Mouse (Mus musculus) heart, embryonic 14.5 days (tissue): ENCODE data around the gene Zfp112. TPM values are rescaled to one million over a fixed set of nuclear protein-coding genes. Genes with fewer than 3 reads are reported as not detected.

Experiments used
- ATAC-seq: fragments of 200-750 bp; cut with Nextera tagmentation; 2 replicates; pipeline ENCODE4 v1.8.0; 2017; ENCODE audit warnings: low read depth, moderate TSS enrichment; ENCODE audit not compliant: insufficient number of reproducible peaks, insufficient read depth, low FRiP score
- H3K27ac ChIP-seq, 2 experiments: fragments of 200-500 bp in 1 of 2; fragments of 300-500 bp in 1 of 2; sonication (generic) in 1 of 2; replicated peaks in 1 of 2; 2 replicates each; pipeline ENCODE4 v1.5.1; 2012 to 2014; ENCODE audit warnings: low read depth in 2 of 2, low read length in 2 of 2, control low read depth in 1 of 2, mild to moderate bottlenecking in 1 of 2, mixed read lengths in 1 of 2; ENCODE audit not compliant: control insufficient read depth in 1 of 2, insufficient read depth in 1 of 2
- H3K27me3 ChIP-seq: fragments of 300-500 bp; sonication (generic); 2 replicates; pipeline ENCODE4 v1.6.1; 2014; ENCODE audit warnings: mild to moderate bottlenecking, low read length, control low read depth; ENCODE audit not compliant: control insufficient read depth, insufficient read depth
- H3K36me3 ChIP-seq: fragments of 300-500 bp; sonication (generic); 2 replicates; pipeline ENCODE4 v1.6.1; 2014; ENCODE audit warnings: mild to moderate bottlenecking, control low read depth, low read length, mixed read lengths; ENCODE audit not compliant: control insufficient read depth, insufficient read depth
- H3K4me1 ChIP-seq, 2 experiments: fragments of 200-500 bp in 1 of 2; fragments of 300-500 bp in 1 of 2; sonication (generic) in 1 of 2; 2 replicates each; pipeline ENCODE4 v1.6.1; 2012 to 2014; ENCODE audit warnings: low read length in 2 of 2, control low read depth in 1 of 2, mixed read lengths in 1 of 2; ENCODE audit not compliant: control insufficient read depth in 2 of 2, insufficient read depth in 2 of 2
- H3K4me2 ChIP-seq: fragments of 300-500 bp; sonication (generic); 2 replicates; pipeline ENCODE4 v1.6.1; 2014; ENCODE audit warnings: mild to moderate bottlenecking, low read length
- H3K4me3 ChIP-seq, 2 experiments: fragments of 200-500 bp in 1 of 2; fragments of 300-500 bp in 1 of 2; sonication (generic) in 1 of 2; 2 replicates each; pipeline ENCODE4 v1.5.1; 2012 to 2014; ENCODE audit warnings: low read length in 2 of 2, mild to moderate bottlenecking in 2 of 2, control low read depth in 1 of 2, low read depth in 1 of 2, moderate library complexity in 1 of 2; ENCODE audit not compliant: control insufficient read depth in 1 of 2, insufficient read depth in 1 of 2
- H3K9ac ChIP-seq: fragments of 300-500 bp; sonication (generic); 2 replicates; pipeline ENCODE4 v1.6.1; 2014; ENCODE audit warnings: mild to moderate bottlenecking, low read length
- H3K9me3 ChIP-seq: fragments of 300-500 bp; sonication (generic); 2 replicates; pipeline ENCODE4 v1.6.1; 2016; ENCODE audit warnings: low read length, control low read depth; ENCODE audit not compliant: control insufficient read depth
- WGBS: fragments of 180-500 bp; shearing (Covaris S2); extraction: QIAGEN DNeasy Blood & Tissue Kit; methylation state at CpG from one replicate; pipeline ENCODE4 v1.1.7; 2014; 5-methylcytosine and 5-hydroxymethylcytosine counted together
- polyA plus RNA-seq: library from polyadenylated mRNA; unstranded; fragments of >200 nt; fragmentation: Nextera tagmentation; extraction: Ambion mirVana; gene quantifications from 2 replicates; pipeline ENCODE4 v1.2.1, GENCODE M21; 2014

Gene Zfp112
- polyA plus RNA-seq, 1 experiment from 2014 or later: 5.3 TPM

DNA sequence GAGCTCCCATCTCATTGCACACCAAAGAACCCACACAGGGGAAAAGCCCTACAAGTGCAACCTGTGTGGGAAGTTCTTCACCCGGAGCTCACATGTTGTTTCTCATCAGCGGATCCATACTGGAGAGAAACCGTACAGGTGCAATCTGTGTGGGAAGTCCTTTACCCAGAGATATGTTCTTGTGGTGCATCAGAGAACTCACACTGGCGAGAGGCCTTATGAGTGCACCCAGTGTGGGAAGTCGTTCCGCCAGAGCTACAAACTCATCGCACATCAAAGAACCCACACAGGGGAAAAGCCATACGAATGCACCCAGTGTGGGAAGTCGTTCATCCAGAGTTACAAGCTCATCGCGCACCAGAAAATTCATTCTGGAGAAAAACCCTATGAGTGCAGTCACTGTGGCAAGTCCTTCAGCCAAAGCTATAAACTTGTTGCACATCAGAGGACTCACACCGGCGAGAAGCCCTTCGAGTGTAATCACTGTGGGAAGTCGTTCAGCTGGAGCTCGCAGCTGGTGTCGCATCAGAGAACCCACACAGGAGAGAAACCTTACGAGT lies 6.9 kb upstream of the Zfp112 start:
- no peak for ATAC-seq
- H3K4me1 ChIP-seq: no peaks in the 10 kb centered on the region
- 91% methylated on average over 18 of the region's 18 CpGs for WGBS

DNA sequence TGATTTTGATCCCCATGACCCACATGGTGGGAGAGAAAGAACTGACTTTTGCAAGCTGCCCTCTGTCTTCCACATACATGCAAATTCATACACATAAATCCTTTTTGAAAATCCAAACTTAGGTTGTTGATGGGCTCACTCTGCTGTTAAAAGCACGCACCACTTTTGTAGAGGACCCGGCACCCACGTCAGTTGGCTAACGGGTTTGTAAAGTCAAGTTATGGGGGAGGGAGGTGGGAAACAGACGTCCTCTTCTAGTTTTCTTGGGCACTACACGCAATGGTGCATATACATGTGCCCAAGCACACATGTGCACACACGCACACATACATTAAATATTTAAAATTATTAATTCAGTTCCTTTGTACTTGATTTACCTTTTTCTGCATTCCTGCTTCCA lies 1.3 kb upstream of the Zfp112 start:
- no peaks in the 10 kb centered on the region for H3K27me3 ChIP-seq
- no peak for ATAC-seq
- 91% methylated on average over 7 of the region's 7 CpGs for WGBS

More for the DNA sequence above, 6.9 kb upstream of the Zfp112 start:
- Histone ChIP-seq H3K27ac (no peak overlapping the region), H3K36me3 (peaks cover 85% of the 10 kb centered on the region), H3K9ac (no peak overlapping the region), H3K27me3 (no peaks in the 10 kb centered on the region), H3K9me3 (peaks cover 84% of the 10 kb centered on the region), H3K4me2 (no peak overlapping the region), H3K4me3 (no peak overlapping the region)

DNA sequence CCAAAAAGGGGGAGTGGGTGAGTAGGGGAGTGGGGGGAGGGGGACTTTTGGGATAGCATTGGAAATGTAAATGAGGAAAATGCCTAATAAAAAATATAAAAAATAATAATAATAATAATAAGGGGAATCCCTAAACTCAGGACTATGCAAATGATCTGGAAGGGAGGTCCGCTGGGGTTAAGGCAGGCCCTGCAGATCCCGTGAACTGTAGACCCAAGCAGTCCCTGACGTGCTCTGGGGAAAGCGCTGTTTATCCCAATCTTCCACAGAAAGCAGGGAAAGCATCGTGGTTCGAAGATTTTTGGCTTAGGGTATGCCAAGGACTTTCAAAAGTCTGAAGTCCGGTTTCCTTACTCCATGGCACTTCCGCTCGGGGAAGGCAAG lies 350 bp upstream of the Zfp112 start:
- 5% methylated on average over 9 of the region's 9 CpGs for WGBS
- Histone ChIP-seq H3K4me3 (peak overlapping the region; percentile 56 to 78), H3K4me1 (peaks cover 5% of the 10 kb centered on the region in 2 experiments; a peak in 3 of 4 replicates), H3K9me3 (peaks cover 22% of the 10 kb centered on the region), H3K36me3 (peaks cover 19% of the 10 kb centered on the region), H3K27ac (peak overlapping the region; percentile 71 to 76), H3K4me2 (peak overlapping the region; percentile 83), H3K9ac (peak overlapping the region; percentile 79), H3K27me3 (no peaks in the 10 kb centered on the region)
- ATAC-seq: peak; percentile 40; the same call in 1 of the 2 replicates

More for the DNA sequence above, 1.3 kb upstream of the Zfp112 start:
- H3K9ac ChIP-seq: no peak overlapping the region
- H3K9me3 ChIP-seq: peaks cover 31% of the 10 kb centered on the region
- H3K4me3 ChIP-seq: no peak overlapping the region
- H3K36me3 ChIP-seq: peaks cover 29% of the 10 kb centered on the region
- peaks cover 5% of the 10 kb centered on the region in 2 experiments; a peak in 3 of 4 replicates for H3K4me1 ChIP-seq
- no peak overlapping the region for H3K4me2 ChIP-seq
- no peak overlapping the region for H3K27ac ChIP-seq

DNA sequence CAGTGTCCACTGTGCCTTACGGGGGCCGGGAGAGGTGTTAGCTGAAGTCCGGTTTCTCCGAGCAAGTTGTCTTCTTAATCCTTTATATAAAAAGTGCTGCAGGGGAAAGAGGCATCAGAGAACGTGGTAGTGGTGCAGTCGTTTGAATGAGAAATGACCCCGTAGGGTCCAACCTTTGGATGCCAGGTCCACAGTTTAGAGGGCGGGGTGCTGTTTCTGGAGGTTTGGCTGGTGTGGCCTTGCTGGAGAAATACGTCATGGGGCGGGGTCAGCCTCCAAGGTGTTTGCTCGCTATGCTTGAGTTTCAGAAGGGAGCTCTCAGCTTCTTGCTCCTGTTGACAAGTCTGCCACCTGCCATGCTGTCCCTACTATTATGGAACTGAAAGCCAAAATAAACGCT lies 887 bp downstream of the Zfp112 start:
- Histone ChIP-seq H3K9ac (peak overlapping the region; percentile 79), H3K4me1 (peaks cover 5% of the 10 kb centered on the region in 2 experiments; a peak in 3 of 4 replicates), H3K36me3 (peaks cover 7% of the 10 kb centered on the region), H3K27ac (peak overlapping the region; percentile 3 to 65), H3K4me3 (peak overlapping the region; percentile 56 to 78), H3K4me2 (peak overlapping the region; percentile 83), H3K27me3 (no peaks in the 10 kb centered on the region), H3K9me3 (peaks cover 10% of the 10 kb centered on the region)
- 20% methylated on average over 12 of the region's 12 CpGs for WGBS
- no peak for ATAC-seq

DNA sequence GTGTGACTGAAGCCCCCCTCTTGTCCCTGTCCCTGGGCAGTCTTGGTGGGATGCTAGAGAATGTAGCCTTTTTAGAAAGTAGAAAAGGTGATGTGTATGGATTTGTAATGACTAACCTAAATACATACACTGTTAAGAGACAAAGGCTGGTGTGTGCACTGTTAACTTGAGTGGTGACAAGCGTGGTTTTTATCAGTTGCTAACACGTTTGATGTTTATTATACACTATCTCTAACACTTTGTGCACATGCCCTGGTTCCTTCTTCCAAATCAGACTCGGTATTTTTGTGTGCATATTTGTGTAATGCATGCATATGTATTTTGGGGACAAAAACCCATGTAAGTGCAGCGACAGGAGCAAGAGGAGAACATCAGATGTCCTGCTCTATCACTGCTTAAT lies 4.5 kb downstream of the Zfp112 start:
- WGBS: 73% methylated on average over 4 of the region's 4 CpGs
- Histone ChIP-seq H3K27ac (no peak overlapping the region), H3K9me3 (no peaks in the 10 kb centered on the region)

DNA sequence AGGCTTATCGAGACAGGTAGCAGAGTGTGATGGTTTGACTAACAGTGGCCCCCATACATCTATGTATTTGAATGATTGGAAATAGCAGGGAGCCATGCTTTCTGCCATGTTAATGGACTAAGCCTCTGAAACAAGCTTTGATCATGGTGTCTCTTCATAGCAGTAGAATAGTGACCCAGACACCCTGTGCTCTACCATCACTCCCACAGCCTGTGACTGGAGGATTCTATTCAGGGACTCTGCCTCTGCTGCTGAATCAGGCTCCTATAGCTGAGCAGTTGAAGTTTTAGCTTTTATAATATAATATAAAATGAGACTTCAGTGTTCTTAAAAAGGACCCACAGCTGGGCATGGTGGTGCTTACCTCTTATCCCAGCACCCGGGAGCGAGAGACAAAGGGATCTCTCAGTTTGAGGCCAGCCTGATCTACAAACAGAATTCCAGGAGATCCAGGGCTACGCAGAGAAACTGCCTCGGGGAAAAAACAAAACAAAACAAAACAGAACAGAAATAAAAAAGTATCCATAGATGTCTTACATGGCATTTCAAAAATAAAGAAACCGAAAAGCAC lies 21.4 kb downstream of the Zfp112 start:
- peak overlapping the region; percentile 75 to 94 for H3K4me3 ChIP-seq
- WGBS: 17% methylated on average over 6 of the region's 6 CpGs
- no peak for ATAC-seq
- H3K9ac ChIP-seq: peak overlapping the region; percentile 85
- peaks cover 2 to 7% of the 10 kb centered on the region in 2 experiments; a peak in 3 of 4 replicates for H3K4me1 ChIP-seq
- H3K27ac ChIP-seq: no peak overlapping the region
- H3K27me3 ChIP-seq: no peaks in the 10 kb centered on the region
- H3K4me2 ChIP-seq: peak overlapping the region; percentile 77
- H3K36me3 ChIP-seq: peaks cover 25% of the 10 kb centered on the region
- no peaks in the 10 kb centered on the region for H3K9me3 ChIP-seq

More for the DNA sequence above, 4.5 kb downstream of the Zfp112 start:
- no peak for ATAC-seq
- peaks cover 5% of the 10 kb centered on the region in 2 experiments; a peak in 3 of 4 replicates for H3K4me1 ChIP-seq
- H3K4me3 ChIP-seq: no peak overlapping the region
- no peaks in the 10 kb centered on the region for H3K27me3 ChIP-seq
- H3K9ac ChIP-seq: no peak overlapping the region
- H3K4me2 ChIP-seq: no peak overlapping the region
- no peaks in the 10 kb centered on the region for H3K36me3 ChIP-seq

DNA sequence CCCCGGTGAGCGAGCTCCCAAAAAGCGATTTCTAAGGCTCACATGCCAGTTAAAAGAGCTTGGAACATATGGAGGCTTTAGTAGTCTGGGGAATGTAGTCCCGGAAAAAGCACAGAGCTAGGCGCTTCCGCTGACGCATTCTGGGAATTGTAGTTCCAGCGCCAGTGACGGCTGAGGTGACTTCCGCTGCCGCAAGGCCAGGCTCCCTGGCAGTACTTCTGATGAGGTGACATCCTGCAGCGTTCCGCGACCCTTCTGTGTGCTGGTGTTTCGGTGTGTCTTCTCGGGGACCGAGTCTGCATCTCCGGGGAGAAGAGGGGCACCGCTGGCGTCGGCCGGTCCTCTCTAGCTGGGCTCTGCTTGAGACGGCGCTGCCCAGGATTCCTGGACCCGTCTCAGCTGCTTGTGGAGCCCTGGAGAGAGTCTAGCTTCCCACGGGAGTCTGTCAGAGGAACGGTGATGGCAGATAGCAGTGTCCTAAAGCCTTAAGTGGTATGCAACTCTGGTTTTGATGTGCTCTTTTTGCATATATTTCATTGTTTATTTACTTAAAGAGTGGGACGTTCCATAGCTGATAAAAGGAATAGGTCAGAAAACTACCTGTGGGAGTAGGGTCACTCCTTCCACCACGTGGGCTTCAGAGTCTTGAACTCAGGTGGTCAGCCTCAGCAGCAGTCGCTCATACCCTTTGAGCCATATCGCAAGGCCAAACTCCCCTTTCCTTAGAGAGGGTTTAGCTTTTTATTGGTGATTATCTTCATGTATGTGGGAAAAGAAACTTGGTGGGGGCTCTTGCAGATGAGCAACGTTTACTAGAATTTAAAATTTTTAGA lies 22.1 kb downstream of the Zfp112 start, which contains the start of gene Zfp235:
Gene Zfp235 (plus strand): TSS at position 174 of the 833 bp plus-strand sequence.
- Histone ChIP-seq H3K4me1 (peaks cover 2 to 7% of the 10 kb centered on the region in 2 experiments; a peak in 3 of 4 replicates), H3K9ac (peak within 1 kb of the TSS; percentile 85), H3K9me3 (no peaks in the 10 kb centered on the region), H3K4me2 (peak within 1 kb of the TSS; percentile 77), H3K27ac (no peak within 1 kb of the TSS), H3K36me3 (peaks cover 32% of the 10 kb centered on the region), H3K27me3 (no peaks in the 10 kb centered on the region), H3K4me3 (peak within 1 kb of the TSS; percentile 75 to 94)
- ATAC-seq: peak; percentile 88
- WGBS: 3% methylated on average over 32 of the region's 32 CpGs
